Mouse (Mus musculus) forebrain, postnatal 0 days (tissue): ENCODE results near the gene Tmem14a. TPM values are rescaled to one million over a fixed set of nuclear protein-coding genes. Genes with fewer than 3 reads are reported as not detected.

ENCODE experiments used
- ATAC-seq: fragments of 200-750 bp; cut with Nextera tagmentation; 2 replicates; pipeline ENCODE4 v1.8.0; 2017; ENCODE audit warnings: mild to moderate bottlenecking, moderate library complexity
- DNase-seq: peaks from one replicate; pipeline ENCODE4 v3.0.0-alpha.2; 2015
- H3K27ac ChIP-seq: fragments of 300-500 bp; sonication (generic); 2 replicates; pipeline ENCODE4 v1.5.1; 2014; ENCODE audit warnings: low read depth, mild to moderate bottlenecking, antibody characterized with exemption, low read length, moderate library complexity, mixed read lengths
- H3K27me3 ChIP-seq: fragments of 300-500 bp; sonication (generic); 2 replicates; pipeline ENCODE4 v1.6.1; 2014; ENCODE audit warnings: mild to moderate bottlenecking, low read length, mixed read lengths; ENCODE audit not compliant: insufficient read depth
- H3K36me3 ChIP-seq: fragments of 300-500 bp; sonication (generic); 2 replicates; pipeline ENCODE4 v1.6.1; 2014; ENCODE audit warnings: mild to moderate bottlenecking, moderate library complexity; ENCODE audit not compliant: insufficient read depth
- H3K4me1 ChIP-seq: fragments of 300-500 bp; sonication (generic); 2 replicates; pipeline ENCODE4 v1.6.1; 2014; ENCODE audit warnings: antibody characterized with exemption; ENCODE audit not compliant: insufficient read depth
- H3K4me2 ChIP-seq: fragments of 300-500 bp; sonication (generic); 2 replicates; pipeline ENCODE4 v1.6.1; 2014; ENCODE audit warnings: low read depth, mild to moderate bottlenecking, moderate library complexity
- H3K4me3 ChIP-seq: fragments of 300-500 bp; sonication (generic); 2 replicates; pipeline ENCODE4 v1.5.1; 2014; ENCODE audit warnings: low read depth, low read length, mixed read lengths
- H3K9ac ChIP-seq: fragments of 300-500 bp; sonication (generic); 2 replicates; pipeline ENCODE4 v1.6.1; 2014; ENCODE audit warnings: mild to moderate bottlenecking
- H3K9me3 ChIP-seq: fragments of 300-500 bp; sonication (generic); 2 replicates; pipeline ENCODE4 v1.6.1; 2016; ENCODE audit warnings: low read length
- CTCF ChIP-seq: sonication (generic); IDR thresholded peaks from 2 replicates; pipeline ENCODE4 v1.5.1; 2016; ENCODE audit warnings: antibody characterized with exemption, control low read depth, low read depth
- WGBS: fragments of 180-500 bp; shearing (Covaris S2); extraction: QIAGEN DNeasy Blood & Tissue Kit; methylation state at CpG from one replicate; pipeline ENCODE4 v1.1.7; 2014; 5-methylcytosine and 5-hydroxymethylcytosine counted together
- polyA plus RNA-seq: library from polyadenylated mRNA; unstranded; fragments of >200 nt; fragmentation: Nextera tagmentation; extraction: Ambion mirVana; gene quantifications from 2 replicates; pipeline ENCODE4 v1.2.1, GENCODE M21; 2015
- total RNA-seq: library from RNA; depleted of rRNA; stranded (reverse); fragments of >200 nt; gene quantifications from 2 replicates; pipeline ENCODE4 v1.2.3, GENCODE M21; 2014

Gene Tmem14a
- total and polyA plus RNA-seq, 2 experiments from 2014 or later, result 14.8 to 26.8 TPM

- Histone ChIP-seq H3K36me3 (no peaks in the 10 kb centered on the region), H3K4me2 (no peak overlapping the region), H3K4me1 (no peaks in the 10 kb centered on the region), H3K9ac (no peak overlapping the region), H3K9me3 (no peaks in the 10 kb centered on the region), H3K4me3 (no peak overlapping the region), H3K27me3 (no peaks in the 10 kb centered on the region), H3K27ac (no peak overlapping the region)
- DNase-seq (no peak), ATAC-seq (no peak)
- no peak for TF ChIP-seq CTCF
- WGBS, result 71% methylated on average over 2 of the region's 2 CpGs
Measured at GRCm38 (mm10) chr1:21230376-21230775, 12.0 kb downstream of the Tmem14a start.

GRCm38 (mm10) chr1:21231744-21232464, 13.5 kb downstream of the Tmem14a start:
- Histone ChIP-seq H3K27me3 (no peaks in the 10 kb centered on the region), H3K9ac (no peak overlapping the region), H3K27ac (no peak overlapping the region), H3K36me3 (no peaks in the 10 kb centered on the region), H3K4me3 (no peak overlapping the region), H3K9me3 (no peaks in the 10 kb centered on the region), H3K4me1 (no peaks in the 10 kb centered on the region), H3K4me2 (no peak overlapping the region)
- no peak for DNase-seq
- 27% methylated on average over 5 of the region's 5 CpGs for WGBS
- TF ChIP-seq CTCF, result no peak
- no peak for ATAC-seq

- no peaks in the 10 kb centered on the region for H3K4me1 ChIP-seq
- DNase-seq, result no peak
Measured at GRCm38 (mm10) chr1:21232516-21232915, 14.1 kb downstream of the Tmem14a start.

GRCm38 (mm10) chr1:21235359-21235758, 17.0 kb downstream of the Tmem14a start:
- no peak overlapping the region for H3K9ac ChIP-seq
- no peak for TF ChIP-seq CTCF

More at GRCm38 (mm10) chr1:21232516-21232915, 14.1 kb downstream of the Tmem14a start:
- no peak overlapping the region for H3K9ac ChIP-seq
- H3K27ac ChIP-seq, result no peak overlapping the region
- H3K27me3 ChIP-seq, result no peaks in the 10 kb centered on the region
- no peak overlapping the region for H3K4me3 ChIP-seq
- ATAC-seq, result no peak
- no peaks in the 10 kb centered on the region for H3K36me3 ChIP-seq
- no peak overlapping the region for H3K4me2 ChIP-seq
- H3K9me3 ChIP-seq, result no peaks in the 10 kb centered on the region
- no peak for TF ChIP-seq CTCF
- 96% methylated on average over 1 of the region's 1 CpGs for WGBS

GRCm38 (mm10) chr1:21239911-21240898, 21.8 kb downstream of the Tmem14a start, which contains the start of gene Gsta3:
Gene Gsta3 (plus strand): TSS chr1:21240589.
- Histone ChIP-seq H3K4me1 (no peaks in the 10 kb centered on the region), H3K4me2 (no peak within 1 kb of the TSS), H3K36me3 (no peaks in the 10 kb centered on the region), H3K9me3 (no peaks in the 10 kb centered on the region), H3K4me3 (no peak within 1 kb of the TSS), H3K9ac (no peak within 1 kb of the TSS), H3K27me3 (no peaks in the 10 kb centered on the region), H3K27ac (no peak within 1 kb of the TSS)
- DNase-seq, result no peak
- no peak for ATAC-seq
- no peak for TF ChIP-seq CTCF
- WGBS, result 79% methylated on average over 8 of the region's 8 CpGs

More at GRCm38 (mm10) chr1:21235359-21235758, 17.0 kb downstream of the Tmem14a start:
- Histone ChIP-seq H3K9me3 (no peaks in the 10 kb centered on the region), H3K27me3 (no peaks in the 10 kb centered on the region), H3K27ac (no peak overlapping the region), H3K4me1 (no peaks in the 10 kb centered on the region), H3K4me3 (no peak overlapping the region), H3K36me3 (no peaks in the 10 kb centered on the region), H3K4me2 (no peak overlapping the region)
- DNase-seq, result no peak
- WGBS, result 92% methylated on average over 6 of the region's 6 CpGs
- no peak for ATAC-seq

- H3K27ac ChIP-seq, result no peak overlapping the region
- WGBS, result 90% methylated on average over 1 of the region's 1 CpGs
- H3K9ac ChIP-seq, result no peak overlapping the region
- no peaks in the 10 kb centered on the region for H3K4me1 ChIP-seq
- no peaks in the 10 kb centered on the region for H3K36me3 ChIP-seq
- no peak for TF ChIP-seq CTCF
- no peak for DNase-seq
- no peak for ATAC-seq
- H3K9me3 ChIP-seq, result no peaks in the 10 kb centered on the region
- H3K4me2 ChIP-seq, result no peak overlapping the region
- no peak overlapping the region for H3K4me3 ChIP-seq
- no peaks in the 10 kb centered on the region for H3K27me3 ChIP-seq
Measured at GRCm38 (mm10) chr1:21241096-21241495, 22.7 kb downstream of the Tmem14a start.
